15 mouse cellular contexts compared by ENCODE assay signal in the genomic region with DNA sequence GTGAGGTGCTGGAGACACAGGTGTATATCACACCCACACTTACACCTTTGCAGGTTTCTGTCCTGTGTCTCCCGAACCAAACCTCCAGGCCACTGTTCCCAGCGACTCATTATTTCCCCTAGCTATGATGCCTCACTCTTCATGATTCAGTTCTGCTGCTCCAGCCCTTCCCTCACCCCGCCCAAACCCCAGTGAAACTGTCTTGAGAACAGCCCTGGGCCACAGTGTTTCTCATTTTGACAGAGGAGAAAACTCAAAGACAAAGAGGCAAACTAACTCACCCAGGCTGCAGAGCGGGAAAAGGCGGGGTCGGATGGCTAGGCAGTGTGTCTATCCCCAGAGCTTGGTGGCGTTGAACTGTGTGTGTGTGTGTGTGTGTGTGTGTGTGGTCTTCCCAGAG.
DNase-seq lines count a peak whose midpoint lies in the region; ATAC-seq and TF ChIP-seq lines count a peak whose summit lies in the region.
"Had no signal": no experiment of that assay in that cellular context is flagged by ENCODE, and none has a peak within 500 bp of the region (broad histone marks: within the 10 kb centered on the region; RNA-seq: fewer than 3 reads in every experiment).

No protein-coding gene starts in this region.

- no peaks in the 10 kb centered on the region for H3K36me3 ChIP-seq in heart, adult 2 months (ENCODE audit: control insufficient read depth, insufficient read depth, low read length)
- H3K36me3 ChIP-seq in heart, embryonic 11.5 days (ENCODE audit: control insufficient read depth, insufficient read depth, low read length) = no peaks in the 10 kb centered on the region
- H3K36me3 ChIP-seq in embryonic facial prominence, embryonic 14.5 days (ENCODE audit: control insufficient read depth, insufficient read depth, low read length) = no peaks in the 10 kb centered on the region
- H3K36me3 ChIP-seq in stomach, embryonic 16.5 days (ENCODE audit: control insufficient read depth, insufficient read depth, low read length) = no peaks in the 10 kb centered on the region
- no peaks in the 10 kb centered on the region for H3K36me3 ChIP-seq in hindbrain, embryonic 13.5 days
- H3K36me3 ChIP-seq in hindbrain, embryonic 16.5 days (ENCODE audit: control insufficient read depth, insufficient read depth, low read length) = no peaks in the 10 kb centered on the region
- H3K36me3 ChIP-seq: G1E; midbrain, embryonic 15.5 days had no signal

- no peak overlapping the region for H3K9ac ChIP-seq in heart, adult 2 months (ENCODE audit: low read depth, low read length)
- no peak overlapping the region for H3K9ac ChIP-seq in heart, embryonic 11.5 days (ENCODE audit: low read depth, low read length)
- no peak overlapping the region for H3K9ac ChIP-seq in embryonic facial prominence, embryonic 14.5 days (ENCODE audit: low read depth, low read length)
- no peak overlapping the region for H3K9ac ChIP-seq in stomach, embryonic 16.5 days (ENCODE audit: low read length)
- no peak overlapping the region for H3K9ac ChIP-seq in hindbrain, embryonic 13.5 days
- H3K9ac ChIP-seq in hindbrain, embryonic 16.5 days (ENCODE audit: low read depth, low read length) = no peak overlapping the region
- H3K9ac ChIP-seq: liver, postnatal 0 days; midbrain, embryonic 15.5 days had no signal

- H3K27ac ChIP-seq in heart, adult 2 months = peak overlapping the region; percentile 45; the same call in 1 of the 2 replicates
- no peak overlapping the region for H3K27ac ChIP-seq in heart, embryonic 11.5 days (ENCODE audit: low read depth, low read length)
- H3K27ac ChIP-seq in embryonic facial prominence, embryonic 14.5 days (replicated peaks; ENCODE audit: low read depth, low read length) = no peak overlapping the region
- H3K27ac ChIP-seq in stomach, embryonic 16.5 days (ENCODE audit: low read length) = no peak overlapping the region
- no peak overlapping the region for H3K27ac ChIP-seq in hindbrain, embryonic 13.5 days
- H3K27ac ChIP-seq in hindbrain, embryonic 16.5 days (ENCODE audit: low read depth, low read length) = no peak overlapping the region
- H3K27ac ChIP-seq: midbrain, embryonic 15.5 days had no signal

- TF ChIP-seq POLR2A in heart, adult 2 months (IDR thresholded peaks at IDR 0.05; ENCODE audit: insufficient read depth, low read depth, low read length) = no peak

- intact Hi-C loops in heart, adult 2 months (cut with DNase I) = no loop called here

- no peak for TF ChIP-seq EP300 in heart, adult 2 months (IDR thresholded peaks at IDR 0.05; ENCODE audit: insufficient read depth, low read depth, low read length)

- H3K4me1 ChIP-seq in heart, adult 2 months (ENCODE audit: control insufficient read depth, insufficient read depth, low read length) = peaks cover 2% of the 10 kb centered on the region
- H3K4me1 ChIP-seq in heart, embryonic 11.5 days (ENCODE audit: control insufficient read depth, insufficient read depth, low read length) = no peaks in the 10 kb centered on the region
- H3K4me1 ChIP-seq in embryonic facial prominence, embryonic 14.5 days (ENCODE audit: control insufficient read depth, insufficient read depth, low read length) = peaks cover 25% of the 10 kb centered on the region; the same call in 1 of the 2 replicates
- peaks cover 3% of the 10 kb centered on the region; the same call in 1 of the 2 replicates for H3K4me1 ChIP-seq in stomach, embryonic 16.5 days (ENCODE audit: control insufficient read depth, insufficient read depth, low read length)
- H3K4me1 ChIP-seq in hindbrain, embryonic 13.5 days (replicated peaks) = peaks cover 6% of the 10 kb centered on the region
- H3K4me1 ChIP-seq in hindbrain, embryonic 16.5 days (ENCODE audit: control insufficient read depth, insufficient read depth, low read depth, low read length) = no peaks in the 10 kb centered on the region

- H3K4me2 ChIP-seq in heart, embryonic 11.5 days = no peak overlapping the region
- no peak overlapping the region for H3K4me2 ChIP-seq in embryonic facial prominence, embryonic 14.5 days (ENCODE audit: low read depth, low read length)
- no peak overlapping the region for H3K4me2 ChIP-seq in stomach, embryonic 16.5 days (ENCODE audit: low read depth, low read length)
- H3K4me2 ChIP-seq in hindbrain, embryonic 13.5 days = no peak overlapping the region
- H3K4me2 ChIP-seq in hindbrain, embryonic 16.5 days (ENCODE audit: low read length) = no peak overlapping the region
- H3K4me2 ChIP-seq: midbrain, embryonic 15.5 days had no signal

- 86% methylated on average over 7 of the region's 7 CpGs for WGBS in heart, adult 2 months
- WGBS in heart, embryonic 11.5 days (ENCODE audit: insufficient replicate concordance) = 89% methylated on average over 7 of the region's 7 CpGs
- 73% methylated on average over 7 of the region's 7 CpGs for WGBS in embryonic facial prominence, embryonic 14.5 days
- 77% methylated on average over 7 of the region's 7 CpGs for WGBS in stomach, embryonic 16.5 days
- 86% methylated on average over 7 of the region's 7 CpGs for WGBS in hindbrain, embryonic 13.5 days
- 86% methylated on average over 7 of the region's 7 CpGs for WGBS in hindbrain, embryonic 16.5 days

- no peak for TF ChIP-seq CTCF in heart, adult 2 months (IDR thresholded peaks at IDR 0.05)

- H3K79me2 ChIP-seq in heart, adult 2 months (replicated peaks; ENCODE audit: control insufficient read depth, insufficient read depth, low read length) = no peaks in the 10 kb centered on the region

- no peaks in the 10 kb centered on the region for H3K27me3 ChIP-seq in heart, adult 2 months (ENCODE audit: control insufficient read depth, insufficient read depth, low read length)
- H3K27me3 ChIP-seq in heart, embryonic 11.5 days (ENCODE audit: control insufficient read depth, insufficient read depth, low read length) = no peaks in the 10 kb centered on the region; the same call in 1 of the 2 replicates
- H3K27me3 ChIP-seq in embryonic facial prominence, embryonic 14.5 days (replicated peaks; ENCODE audit: control insufficient read depth, insufficient read depth, low read length) = no peaks in the 10 kb centered on the region
- H3K27me3 ChIP-seq in stomach, embryonic 16.5 days (ENCODE audit: control insufficient read depth, insufficient read depth, low read length) = no peaks in the 10 kb centered on the region
- H3K27me3 ChIP-seq in hindbrain, embryonic 13.5 days = no peaks in the 10 kb centered on the region
- H3K27me3 ChIP-seq in hindbrain, embryonic 16.5 days (replicated peaks; ENCODE audit: control insufficient read depth, insufficient read depth, low read length) = no peaks in the 10 kb centered on the region; the same call in 1 of the 2 replicates
- H3K27me3 ChIP-seq: midbrain, embryonic 15.5 days had no signal

- ATAC-seq in heart, embryonic 11.5 days (replicated peaks; ENCODE audit: insufficient number of reproducible peaks, low FRiP score, low TSS enrichment) = no peak; the same call in 1 of the 2 replicates
- ATAC-seq in embryonic facial prominence, embryonic 14.5 days (ENCODE audit: low read depth) = 0 out of 2 replicates have a peak, but pooled peaks have one; percentile 20
- ATAC-seq in stomach, embryonic 16.5 days (ENCODE audit: insufficient read depth, low FRiP score) = peak; percentile 4; the same call in 1 of the 2 replicates
- no peak for ATAC-seq in hindbrain, embryonic 13.5 days (ENCODE audit: low FRiP score)
- no peak for ATAC-seq in hindbrain, embryonic 16.5 days
- ATAC-seq: inflammation-experienced regulatory T-cells, adult 6 months; liver, postnatal 0 days; midbrain, embryonic 15.5 days had no signal

- H3K4me3 ChIP-seq in heart, adult 2 months = no peak overlapping the region
- H3K4me3 ChIP-seq in heart, embryonic 11.5 days (ENCODE audit: low read depth, low read length) = no peak overlapping the region
- no peak overlapping the region for H3K4me3 ChIP-seq in embryonic facial prominence, embryonic 14.5 days (ENCODE audit: low read depth, low read length)
- H3K4me3 ChIP-seq in stomach, embryonic 16.5 days (replicated peaks; ENCODE audit: low read length) = no peak overlapping the region
- no peak overlapping the region for H3K4me3 ChIP-seq in hindbrain, embryonic 13.5 days
- no peak overlapping the region for H3K4me3 ChIP-seq in hindbrain, embryonic 16.5 days (ENCODE audit: low read length)
- H3K4me3 ChIP-seq: midbrain, embryonic 15.5 days had no signal

- H3K9me3 ChIP-seq in heart, embryonic 11.5 days (replicated peaks; ENCODE audit: control insufficient read depth, low read length) = no peaks in the 10 kb centered on the region
- H3K9me3 ChIP-seq in embryonic facial prominence, embryonic 14.5 days (ENCODE audit: control insufficient read depth, low read length) = no peaks in the 10 kb centered on the region
- no peaks in the 10 kb centered on the region for H3K9me3 ChIP-seq in stomach, embryonic 16.5 days (replicated peaks; ENCODE audit: control insufficient read depth, low read length)
- H3K9me3 ChIP-seq in hindbrain, embryonic 13.5 days = no peaks in the 10 kb centered on the region
- H3K9me3 ChIP-seq in hindbrain, embryonic 16.5 days (ENCODE audit: control insufficient read depth, low read length) = no peaks in the 10 kb centered on the region
- H3K9me3 ChIP-seq: G1E; midbrain, embryonic 15.5 days had no signal

- DNase-seq in heart, adult 2 months = no peak
- DNase-seq in NIH3T3 (ENCODE audit: low read depth) = peak; percentile 79
- DNase-seq in embryonic facial prominence, embryonic 14.5 days (ENCODE audit: low spot score) = no peak
- DNase-seq in embryo, embryonic 9.5 days (ENCODE audit: extremely low spot score) = no peak
- DNase-seq: cerebellum, postnatal 10 days; embryo, embryonic 11 days; liver, postnatal 0 days; right cerebral cortex, postnatal 25 days had no signal

Comparison
In these comparisons a context has a peak if more than half of its experiments do, and no peak if none do; other contexts are left out.
1. ATAC-seq: peak in embryonic facial prominence, embryonic 14.5 days (single experiment) and stomach, embryonic 16.5 days (single experiment); none in heart, embryonic 11.5 days (single experiment), hindbrain, embryonic 13.5 days (single experiment) and hindbrain, embryonic 16.5 days (single experiment).